Comparison of ENCODE assay signal across 24 mouse cellular contexts in genomic region chr4:140857041-140857440, GRCm38 (mm10). TPM values are rescaled to one million over a fixed set of nuclear protein-coding genes. Genes with fewer than 3 reads are reported as not detected.
DNase-seq lines count a peak whose midpoint lies in the region; ATAC-seq lines count a peak whose summit lies in the region.
"Had no signal": no experiment of that assay in that cellular context is flagged by ENCODE, and none has a peak within 500 bp of the region (broad histone marks: within the 10 kb centered on the region; RNA-seq: fewer than 3 reads in every experiment).

No protein-coding gene starts in this region.

- H3K27me3 ChIP-seq in liver, embryonic 15.5 days: peaks cover 9% of the 10 kb centered on the region; the same call in 1 of the 2 replicates
- H3K27me3 ChIP-seq in liver, embryonic 11.5 days (replicated peaks; ENCODE audit: control insufficient read depth, insufficient read depth, low read length): no peaks in the 10 kb centered on the region
- no peaks in the 10 kb centered on the region for H3K27me3 ChIP-seq in liver, embryonic 16.5 days (ENCODE audit: control insufficient read depth, insufficient read depth, low read depth, low read length)
- no peaks in the 10 kb centered on the region for H3K27me3 ChIP-seq in splenic B cell, adult 2 months (ENCODE audit: control insufficient read depth, insufficient read depth, low read length, poor library complexity, severe bottlenecking)
- no peaks in the 10 kb centered on the region for H3K27me3 ChIP-seq in forebrain, embryonic 15.5 days
- H3K27me3 ChIP-seq: embryonic facial prominence, embryonic 12.5 days; hindbrain, embryonic 12.5 days; Patski had no signal

- H3K36me3 ChIP-seq in liver, embryonic 15.5 days (replicated peaks): no peaks in the 10 kb centered on the region
- H3K36me3 ChIP-seq in liver, embryonic 11.5 days (ENCODE audit: control insufficient read depth, insufficient read depth, low read length): no peaks in the 10 kb centered on the region
- no peaks in the 10 kb centered on the region for H3K36me3 ChIP-seq in liver, embryonic 16.5 days (ENCODE audit: control insufficient read depth, insufficient read depth)
- H3K36me3 ChIP-seq in splenic B cell, adult 2 months (ENCODE audit: control insufficient read depth, insufficient read depth, low read length, poor library complexity, severe bottlenecking): no peaks in the 10 kb centered on the region
- H3K36me3 ChIP-seq in forebrain, embryonic 15.5 days: no peaks in the 10 kb centered on the region
- H3K36me3 ChIP-seq: embryonic facial prominence, embryonic 12.5 days; heart, embryonic 10.5 days; hindbrain, embryonic 12.5 days; intestine, embryonic 15.5 days had no signal

- H3K4me2 ChIP-seq in liver, embryonic 15.5 days: no peak overlapping the region
- no peak overlapping the region for H3K4me2 ChIP-seq in liver, embryonic 11.5 days
- H3K4me2 ChIP-seq in liver, embryonic 16.5 days (ENCODE audit: low read depth, low read length): no peak overlapping the region
- no peak overlapping the region for H3K4me2 ChIP-seq in forebrain, embryonic 15.5 days (replicated peaks)
- H3K4me2 ChIP-seq: embryonic facial prominence, embryonic 12.5 days; hindbrain, embryonic 12.5 days; intestine, embryonic 15.5 days had no signal

- H3K9me3 ChIP-seq in liver, embryonic 15.5 days (replicated peaks): no peaks in the 10 kb centered on the region
- no peaks in the 10 kb centered on the region for H3K9me3 ChIP-seq in liver, embryonic 11.5 days (ENCODE audit: control insufficient read depth, low read length)
- no peaks in the 10 kb centered on the region for H3K9me3 ChIP-seq in liver, embryonic 16.5 days (replicated peaks; ENCODE audit: control insufficient read depth, low read length)
- H3K9me3 ChIP-seq in forebrain, embryonic 15.5 days: no peaks in the 10 kb centered on the region
- H3K9me3 ChIP-seq: embryonic facial prominence, embryonic 12.5 days; heart, embryonic 10.5 days; hindbrain, embryonic 12.5 days; intestine, embryonic 15.5 days had no signal

- H3K9ac ChIP-seq in liver, embryonic 15.5 days: no peak overlapping the region
- H3K9ac ChIP-seq in liver, embryonic 11.5 days (ENCODE audit: low read depth, low read length): no peak overlapping the region
- H3K9ac ChIP-seq in liver, embryonic 16.5 days (ENCODE audit: low read depth, low read length): no peak overlapping the region
- H3K9ac ChIP-seq in forebrain, embryonic 15.5 days (replicated peaks): no peak overlapping the region
- H3K9ac ChIP-seq: embryonic facial prominence, embryonic 12.5 days; forebrain, postnatal 0 days; hindbrain, embryonic 12.5 days; intestine, embryonic 15.5 days had no signal

- H3K27ac ChIP-seq in liver, embryonic 15.5 days (replicated peaks): peak overlapping the region; percentile 99
- H3K27ac ChIP-seq in liver, embryonic 11.5 days (ENCODE audit: low read depth, low read length): no peak overlapping the region
- H3K27ac ChIP-seq in liver, embryonic 16.5 days (ENCODE audit: low read length): peak overlapping the region; percentile 99
- H3K27ac ChIP-seq in forebrain, embryonic 15.5 days (replicated peaks): no peak overlapping the region
- H3K27ac ChIP-seq: embryonic facial prominence, embryonic 12.5 days; heart, embryonic 10.5 days; hindbrain, embryonic 12.5 days; intestine, embryonic 15.5 days had no signal

- no peak for ATAC-seq in liver, embryonic 15.5 days (ENCODE audit: insufficient read depth)
- ATAC-seq in liver, embryonic 11.5 days (replicated peaks; ENCODE audit: low FRiP score): no peak
- ATAC-seq in common myeloid progenitor, adult 5-6 weeks (replicated peaks; ENCODE audit: low read depth, poor library complexity, severe bottlenecking): peak; percentile 16; the same call in 1 of the 2 replicates
- ATAC-seq in liver, embryonic 16.5 days (ENCODE audit: low read depth): no peak
- no peak for ATAC-seq in forebrain, embryonic 15.5 days (replicated peaks)
- ATAC-seq: forebrain, postnatal 0 days; hindbrain, embryonic 16.5 days; intestine, embryonic 15.5 days; Patski had no signal

- 65% methylated on average over 5 of the region's 5 CpGs for WGBS in liver, embryonic 15.5 days (ENCODE audit: insufficient replicate concordance)
- 81% methylated on average over 5 of the region's 5 CpGs for WGBS in liver, embryonic 11.5 days
- 63% methylated on average over 5 of the region's 5 CpGs for WGBS in liver, embryonic 16.5 days (ENCODE audit: insufficient replicate concordance)
- 86% methylated on average over 5 of the region's 5 CpGs for WGBS in forebrain, embryonic 15.5 days

- no peak overlapping the region for H3K4me3 ChIP-seq in liver, embryonic 15.5 days (replicated peaks)
- H3K4me3 ChIP-seq in liver, embryonic 11.5 days (ENCODE audit: low read depth, low read length): no peak overlapping the region
- no peak overlapping the region for H3K4me3 ChIP-seq in liver, embryonic 16.5 days (ENCODE audit: low read depth, low read length)
- H3K4me3 ChIP-seq in forebrain, embryonic 15.5 days: no peak overlapping the region
- H3K4me3 ChIP-seq: embryonic facial prominence, embryonic 12.5 days; heart, embryonic 10.5 days; hindbrain, embryonic 12.5 days; intestine, embryonic 15.5 days had no signal

- peaks cover 95% of the 10 kb centered on the region for H3K4me1 ChIP-seq in liver, embryonic 15.5 days (replicated peaks)
- peaks cover 38% of the 10 kb centered on the region for H3K4me1 ChIP-seq in liver, embryonic 11.5 days (replicated peaks; ENCODE audit: control insufficient read depth, insufficient read depth, low read length)
- H3K4me1 ChIP-seq in liver, embryonic 16.5 days (ENCODE audit: control insufficient read depth, low read depth, low read length): peaks cover 84% of the 10 kb centered on the region
- no peaks in the 10 kb centered on the region for H3K4me1 ChIP-seq in forebrain, embryonic 15.5 days
- H3K4me1 ChIP-seq: embryonic facial prominence, embryonic 12.5 days; intestine, embryonic 15.5 days had no signal

- DNase-seq in liver, embryonic 11.5 days (ENCODE audit: low spot score): no peak
- peak; percentile 23 for DNase-seq in splenic B cell, adult 2 months (ENCODE audit: low read depth, low spot score)
- no peak for DNase-seq in frontal cortex, adult 2 months (ENCODE audit: extremely low spot score in 1 of 2, low spot score in 1 of 2)
- no peak for DNase-seq in right cerebral cortex, postnatal 10 days (ENCODE audit: low spot score in 2 of 2)
- DNase-seq: adrenal gland, adult 2 months; adrenal gland, postnatal 25 days; cerebellum, adult 2 months; forebrain, postnatal 0 days; gastrocnemius, postnatal 36 days; heart, adult 18-20 months; heart, postnatal 10 days; heart, postnatal 4 days had no signal

RNA-seq across cellular contexts. Expression of gene Padi1, which starts 11.5 kb away (rescaled TPM):
- polyA plus RNA-seq in liver, embryonic 15.5 days (2015; fragmentation: Nextera tagmentation; extraction: Ambion mirVana): 0.02 and 0.03 TPM in 2 replicates
- polyA plus RNA-seq in liver, embryonic 11.5 days (2014; fragmentation: Nextera tagmentation; extraction: Ambion mirVana): 0.06 and 0.11 TPM in 2 replicates
- not detected in 2 replicates for total RNA-seq in common myeloid progenitor, adult 5-6 weeks (2017)
- polyA plus RNA-seq in liver, embryonic 16.5 days (2015; fragmentation: Nextera tagmentation; extraction: Ambion mirVana): 0.02 TPM in 1 of 2 replicates, not detected in the other
- polyA plus RNA-seq in frontal cortex, adult 2 months (2012; rRNA removed): 0.48 and 0.76 TPM in 2 replicates
- not detected in 2 replicates for polyA plus RNA-seq in forebrain, embryonic 15.5 days (2015; fragmentation: Nextera tagmentation; extraction: Ambion mirVana)
- total RNA-seq: adrenal gland, adult 2 months; adrenal gland, postnatal 25 days; heart, postnatal 10 days; heart, postnatal 4 days had no signal
- polyA plus RNA-seq: adrenal gland, adult 2 months; forebrain, embryonic 11.5 days; hindbrain, embryonic 16.5 days had no signal

RNA-seq across cellular contexts. Expression of gene Padi3, which starts 46.6 kb away (rescaled TPM):
- polyA plus RNA-seq in liver, embryonic 15.5 days (2015; fragmentation: Nextera tagmentation; extraction: Ambion mirVana): 0.12 and 0.17 TPM in 2 replicates
- polyA plus RNA-seq in liver, embryonic 11.5 days (2014; fragmentation: Nextera tagmentation; extraction: Ambion mirVana): 0.56 and 0.96 TPM in 2 replicates
- total RNA-seq in common myeloid progenitor, adult 5-6 weeks (2017): 0.19 and 0.32 TPM in 2 replicates
- 0.09 and 0.11 TPM in 2 replicates for polyA plus RNA-seq in liver, embryonic 16.5 days (2015; fragmentation: Nextera tagmentation; extraction: Ambion mirVana)
- 0.14 and 0.23 TPM in 2 replicates for polyA plus RNA-seq in frontal cortex, adult 2 months (2012; rRNA removed)
- polyA plus RNA-seq in forebrain, embryonic 15.5 days (2015; fragmentation: Nextera tagmentation; extraction: Ambion mirVana): not detected in 2 replicates
- total RNA-seq: adrenal gland, adult 2 months; adrenal gland, postnatal 25 days; forebrain, postnatal 0 days had no signal
- polyA plus RNA-seq: adrenal gland, adult 2 months; cerebellum, adult 2 months; forebrain, embryonic 11.5 days; heart, embryonic 14.5 days; Patski had no signal

RNA-seq across cellular contexts. Expression of gene Padi2, which starts 49.1 kb away (rescaled TPM):
- polyA plus RNA-seq in liver, embryonic 15.5 days (2015; fragmentation: Nextera tagmentation; extraction: Ambion mirVana): 1.6 and 2.2 TPM in 2 replicates
- polyA plus RNA-seq in liver, embryonic 11.5 days (2014; fragmentation: Nextera tagmentation; extraction: Ambion mirVana): 2.4 and 2.8 TPM in 2 replicates
- 14.5 and 17.0 TPM in 2 replicates for total RNA-seq in common myeloid progenitor, adult 5-6 weeks (2017)
- 1.6 and 1.7 TPM in 2 replicates for polyA plus RNA-seq in liver, embryonic 16.5 days (2015; fragmentation: Nextera tagmentation; extraction: Ambion mirVana)
- 12.2 and 13.0 TPM in 2 replicates for polyA plus RNA-seq in frontal cortex, adult 2 months (2012; rRNA removed)
- 0.34 and 0.90 TPM in 2 replicates for polyA plus RNA-seq in forebrain, embryonic 15.5 days (2015; fragmentation: Nextera tagmentation; extraction: Ambion mirVana)

Comparison
In these comparisons a context has a peak if more than half of its experiments do, and no peak if none do; other contexts are left out.
1. H3K27ac ChIP-seq: peak in liver, embryonic 15.5 days (single experiment) and liver, embryonic 16.5 days (single experiment); none in liver, embryonic 11.5 days (single experiment) and forebrain, embryonic 15.5 days (single experiment).